ENCODE assay signal across 12 mouse cellular contexts in the genomic region with DNA sequence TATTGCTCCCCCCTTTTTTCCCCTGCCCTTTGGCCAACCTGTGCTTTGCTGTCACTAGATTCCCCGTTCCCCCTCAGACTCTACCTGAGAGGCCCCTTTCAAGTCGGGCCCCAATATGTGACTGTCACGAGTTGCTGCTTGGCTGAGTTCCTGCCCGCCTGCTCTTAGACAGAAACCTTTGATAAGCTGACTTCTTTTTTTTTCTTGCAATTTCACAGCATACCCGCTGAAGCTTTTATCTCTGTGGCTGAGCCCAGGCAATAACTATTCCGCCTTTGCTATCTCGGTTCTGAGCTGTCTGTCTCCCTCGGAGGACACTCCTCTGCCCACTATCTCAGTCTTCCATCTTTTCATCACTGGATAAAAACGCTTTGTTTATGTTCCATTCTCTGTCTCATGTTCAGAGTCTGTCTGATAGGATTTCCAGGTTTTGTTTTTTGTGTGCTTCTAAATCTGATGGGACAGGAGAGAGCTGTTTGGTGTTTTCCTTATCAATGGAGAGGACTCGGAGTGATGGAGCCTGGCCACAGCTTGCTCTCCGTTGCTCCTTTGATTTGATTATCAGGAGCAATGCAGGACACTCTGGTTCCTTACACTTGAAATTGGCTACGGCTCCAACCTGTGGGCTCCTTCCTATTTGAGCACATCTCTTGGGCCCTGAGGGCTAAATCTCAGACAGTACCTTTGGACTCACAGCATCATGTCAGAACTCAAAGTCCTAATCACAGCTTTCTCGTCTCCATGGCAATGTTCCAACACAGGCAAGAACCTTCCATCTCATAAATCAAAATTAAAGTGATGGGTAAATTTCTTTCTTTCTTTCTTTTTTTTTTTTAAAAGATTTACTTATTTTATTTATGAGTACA. TPM values are rescaled to one million over a fixed set of nuclear protein-coding genes. Genes with fewer than 3 reads are reported as not detected.
DNase-seq lines count a peak whose midpoint lies in the region; ATAC-seq and TF ChIP-seq lines count a peak whose summit lies in the region.
"Had no signal": no experiment of that assay in that cellular context is flagged by ENCODE, and none has a peak within 500 bp of the region (broad histone marks: within the 10 kb centered on the region; RNA-seq: fewer than 3 reads in every experiment).

No protein-coding gene starts in this region.

- peak overlapping the region; percentile 10; the same call in 1 of the 2 replicates for H3K4me2 ChIP-seq in liver, embryonic 11.5 days
- H3K4me2 ChIP-seq in liver, postnatal 0 days (ENCODE audit: low read depth, low read length), result no peak overlapping the region
- H3K4me2 ChIP-seq: lung, embryonic 14.5 days had no signal

- WGBS in liver, embryonic 11.5 days, result 16% methylated on average over 13 of the region's 13 CpGs
- 26% methylated on average over 13 of the region's 13 CpGs for whole genome bisulfite sequencing in liver, postnatal 0 days (ENCODE audit: insufficient replicate concordance)

- no peaks in the 10 kb centered on the region for H3K27me3 ChIP-seq in liver, embryonic 11.5 days (replicated peaks; ENCODE audit: control insufficient read depth, insufficient read depth, low read length)
- no peaks in the 10 kb centered on the region for H3K27me3 ChIP-seq in liver, postnatal 0 days (ENCODE audit: insufficient read depth, low read length)

- no peak for DNase-seq in liver, embryonic 11.5 days (ENCODE audit: low spot score)
- DNase-seq in liver, postnatal 0 days, result no peak
- peak; percentile 39 for DNase-seq in MEL-GATA-1-ER (ENCODE audit: extremely low read depth, low read depth)
- peak; percentile 38 to 71 for DNase-seq in thymus, adult 18-20 months
- no peak for DNase-seq in layer of hippocampus, postnatal 36 days
- DNase-seq in ovary, postnatal 36 days (ENCODE audit: low spot score), result no peak
- DNase-seq: forebrain, postnatal 0 days; lung, embryonic 14.5 days; right cerebral cortex, adult 18-20 months had no signal

- TF ChIP-seq CTCF in liver, postnatal 0 days (IDR thresholded peaks at IDR 0.05; ENCODE audit: low read depth), result no peak

- H3K9me3 ChIP-seq in liver, embryonic 11.5 days (ENCODE audit: control insufficient read depth, low read length), result no peaks in the 10 kb centered on the region
- H3K9me3 ChIP-seq in liver, postnatal 0 days (ENCODE audit: low read length), result no peaks in the 10 kb centered on the region

- H3K9ac ChIP-seq in liver, embryonic 11.5 days (ENCODE audit: low read depth, low read length), result no peak overlapping the region
- H3K9ac ChIP-seq in liver, postnatal 0 days (replicated peaks), result no peak overlapping the region
- H3K9ac ChIP-seq: forebrain, postnatal 0 days; lung, embryonic 14.5 days had no signal

- no peaks in the 10 kb centered on the region for H3K36me3 ChIP-seq in liver, embryonic 11.5 days (ENCODE audit: control insufficient read depth, insufficient read depth, low read length)
- H3K36me3 ChIP-seq in liver, postnatal 0 days (replicated peaks; ENCODE audit: insufficient read depth, low read length), result no peaks in the 10 kb centered on the region

- no peak for TF ChIP-seq EP300 in liver, postnatal 0 days (IDR thresholded peaks at IDR 0.05; ENCODE audit: low read depth)

- peaks cover 4% of the 10 kb centered on the region for H3K4me1 ChIP-seq in liver, embryonic 11.5 days (replicated peaks; ENCODE audit: control insufficient read depth, insufficient read depth, low read length)
- H3K4me1 ChIP-seq in liver, postnatal 0 days (ENCODE audit: insufficient read depth), result no peaks in the 10 kb centered on the region

- H3K27ac ChIP-seq in liver, embryonic 11.5 days (ENCODE audit: low read depth, low read length), result no peak overlapping the region
- no peak overlapping the region for H3K27ac ChIP-seq in liver, postnatal 0 days (ENCODE audit: low read depth)

- no peak overlapping the region for H3K4me3 ChIP-seq in liver, embryonic 11.5 days (ENCODE audit: low read depth, low read length)
- H3K4me3 ChIP-seq in liver, postnatal 0 days (ENCODE audit: low read depth, low read length), result no peak overlapping the region
- H3K4me3 ChIP-seq: myocyte had no signal

- peak; percentile 57; the same call in 1 of the 2 replicates for ATAC-seq in liver, embryonic 11.5 days (replicated peaks; ENCODE audit: low FRiP score)
- no peak for ATAC-seq in liver, postnatal 0 days
- peak; percentile 17 to 48; a peak in 1 of 4 replicates for ATAC-seq in hematopoietic stem cell, adult 5-6 weeks (replicated peaks in 1 of 2; ENCODE audit: insufficient read depth in 1 of 2, low FRiP score in 2 of 2, low TSS enrichment in 1 of 2, low read depth in 1 of 2, poor library complexity in 2 of 2, severe bottlenecking in 2 of 2)
- ATAC-seq: forebrain, postnatal 0 days; hindbrain, embryonic 16.5 days had no signal

RNA-seq across cellular contexts. Expression of a gene that starts 20.5 kb away (rescaled TPM):
- 11.4 and 13.3 TPM in 2 replicates for polyA plus RNA-seq in liver, embryonic 11.5 days (2014; fragmentation: Nextera tagmentation; extraction: Ambion mirVana)
- polyA plus RNA-seq in liver, postnatal 0 days (2015; fragmentation: Nextera tagmentation; extraction: Ambion mirVana), result 2.2 and 2.5 TPM in 2 replicates
- 7.1 and 9.8 TPM in 2 replicates for total RNA-seq in hematopoietic stem cell, adult 5-6 weeks (2017)
- 10 to 100 TPM; 32.6 to 36.9 TPM for total RNA-seq in layer of hippocampus, postnatal 36 days (2021)

Comparison
In these comparisons a context has a peak if more than half of its experiments do, and no peak if none do; other contexts are left out.
1. DNase-seq: peak in MEL-GATA-1-ER (single experiment) and thymus, adult 18-20 months (2 of 2); none in liver, embryonic 11.5 days (single experiment), liver, postnatal 0 days (single experiment), layer of hippocampus, postnatal 36 days (0 of 2) and ovary, postnatal 36 days (single experiment).